Mouse (Mus musculus) C2C12 (cell line): ENCODE measurements at regions not wholly inside any gene's neighbourhood (a gene's known extent, or its start where the extent isn't known, plus 50 kb on each side); places are given as distances from the start of the nearest gene placed in this dataset.

ENCODE experiments used
- CEBPB ChIP-seq: IDR thresholded peaks from one replicate; pipeline ENCODE4 v1.6.1; 2011; ENCODE audit warnings: low read depth, mild to moderate bottlenecking, control low read depth, moderate library complexity
- CTCF ChIP-seq: IDR thresholded peaks from one replicate; pipeline ENCODE4 v1.5.1; 2011; ENCODE audit not compliant: control insufficient read depth, insufficient read depth, insufficient read length
- USF1 ChIP-seq: IDR thresholded peaks from one replicate; pipeline ENCODE4 v1.6.1; 2011; ENCODE audit warnings: low read depth, mild to moderate bottlenecking, control low read depth, moderate library complexity

- TF ChIP-seq CTCF (no peak), CEBPB (no peak), USF1 (no peak)
These were observed 165.3 kb upstream of the Spred2 start for GRCm38 (mm10) chr11:19758892-19759291.
